Mouse (Mus musculus): ENCODE data around the gene Vcl. TPM values are rescaled to one million over a fixed set of nuclear protein-coding genes. Genes with fewer than 3 reads are reported as not detected.
A peak's percentile ranks its signal among the peaks of the same experiment; 100 is the strongest.

Vcl gene
- total RNA-seq, 2 experiments from 2014 or later = 95.8 to 119 TPM

- DNase-seq = peak; percentile 33
- intact Hi-C loops (cut with DNase I; ENCODE audit: low total_unique reads) = loop anchor here (10.0 kb wide), 1 partner anchor 188 kb away; no protein-coding TSS in a partner anchor
These were observed 64.0 kb downstream of the Vcl start for GRCm38 (mm10) chr14:20993067-20993691.

DNA sequence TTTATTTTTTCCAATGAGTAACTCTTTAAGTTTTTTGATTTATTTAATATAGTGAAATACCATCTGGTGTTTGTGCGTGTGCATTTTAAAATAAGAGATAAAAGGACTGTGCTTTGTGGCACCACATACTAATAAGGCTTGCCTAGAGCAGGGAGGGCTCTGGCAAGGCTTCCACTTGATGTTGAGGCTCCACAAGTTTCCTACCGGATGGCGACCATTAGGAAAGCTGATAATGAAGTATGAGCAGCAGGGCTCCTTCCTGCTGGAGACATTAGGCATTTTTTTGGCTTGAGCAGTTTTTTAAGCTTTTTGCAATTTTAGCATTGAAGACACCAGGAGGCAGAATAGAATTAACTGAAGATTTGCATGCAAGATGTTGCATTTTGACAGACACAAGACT lies 65.3 kb downstream of the Vcl start:
- no peak for DNase-seq
- intact Hi-C loops (cut with DNase I; ENCODE audit: low total_unique reads) = loop anchor here (10.0 kb wide), 1 partner anchor 190 kb away; no protein-coding TSS in a partner anchor

DNA sequence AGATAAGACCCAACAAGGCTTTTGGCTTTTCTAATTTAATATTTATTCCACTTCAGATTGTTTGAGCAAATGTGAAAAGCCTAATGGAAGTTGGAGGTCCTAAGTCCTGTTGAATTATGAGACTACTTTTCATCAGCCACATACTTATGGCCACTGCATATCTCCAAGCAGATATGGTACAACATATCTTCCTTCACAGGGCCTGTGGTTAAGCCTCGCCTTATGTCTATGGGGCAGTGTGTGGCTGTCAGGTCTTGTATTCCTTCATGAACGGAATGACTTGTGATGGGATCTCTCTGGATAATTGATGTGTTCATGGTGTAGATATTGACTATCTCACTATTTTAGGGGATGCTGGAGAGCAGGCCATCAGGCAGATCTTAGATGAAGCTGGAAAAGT lies 66.3 kb downstream of the Vcl start:
- no peak for DNase-seq
- intact Hi-C loops (cut with DNase I; ENCODE audit: low total_unique reads) = loop anchor here (10.0 kb wide), 1 partner anchor 191 kb away; no protein-coding TSS in a partner anchor

GRCm38 (mm10) chr14:20996361-20996760 lies 67.2 kb downstream of the Vcl start:
- DNase-seq = no peak
- intact Hi-C loops (cut with DNase I; ENCODE audit: low total_unique reads) = loop anchor here (10.0 kb wide), 1 partner anchor 192 kb away; no protein-coding TSS in a partner anchor

DNA sequence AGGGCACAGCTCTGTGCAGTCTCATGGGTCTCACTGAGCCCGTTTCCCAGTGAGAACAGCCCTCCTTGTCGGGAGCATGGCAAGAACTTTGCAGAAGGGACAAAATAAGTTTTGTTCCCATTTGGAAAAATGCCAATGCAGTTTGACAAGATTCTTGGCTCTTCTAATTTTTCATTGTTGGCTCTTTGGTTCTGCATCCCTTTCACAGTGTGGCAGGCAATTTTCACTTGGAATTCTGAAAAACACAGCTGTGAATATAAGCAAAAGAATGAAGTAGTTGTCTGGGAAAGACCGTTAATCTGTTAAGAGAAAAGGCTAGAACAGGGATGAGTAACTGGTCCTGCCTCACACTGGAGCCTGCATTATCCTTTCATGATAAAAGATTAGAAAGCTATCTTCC lies 68.3 kb downstream of the Vcl start:
- intact Hi-C loops (cut with DNase I; ENCODE audit: low total_unique reads) = loop anchor here (10.0 kb wide), 1 partner anchor 193 kb away; no protein-coding TSS in a partner anchor
- DNase-seq = no peak

DNA sequence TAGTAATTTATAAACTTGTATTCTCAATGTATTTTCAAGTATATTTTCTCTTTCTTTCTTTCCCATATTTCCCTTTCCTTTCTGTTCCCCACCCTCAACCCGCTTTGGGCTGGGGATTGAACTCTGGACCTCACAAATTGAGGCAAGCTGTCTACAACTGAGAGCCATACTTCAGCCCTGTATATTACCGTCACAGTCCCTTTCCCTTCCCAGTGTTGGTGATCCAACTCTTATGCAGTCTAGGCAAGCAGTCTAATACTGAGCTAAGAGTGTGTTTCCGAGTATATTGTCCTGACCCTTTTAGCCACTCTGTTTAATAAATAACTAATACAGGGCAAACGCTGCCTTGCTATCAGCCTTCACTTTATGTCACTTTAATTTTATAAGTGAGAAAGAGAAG lies 70.4 kb downstream of the Vcl start:
- intact Hi-C loops (cut with DNase I; ENCODE audit: low total_unique reads) = loop anchor here (10.0 kb wide), 1 partner anchor 195 kb away; no protein-coding TSS in a partner anchor
- DNase-seq = no peak

DNA sequence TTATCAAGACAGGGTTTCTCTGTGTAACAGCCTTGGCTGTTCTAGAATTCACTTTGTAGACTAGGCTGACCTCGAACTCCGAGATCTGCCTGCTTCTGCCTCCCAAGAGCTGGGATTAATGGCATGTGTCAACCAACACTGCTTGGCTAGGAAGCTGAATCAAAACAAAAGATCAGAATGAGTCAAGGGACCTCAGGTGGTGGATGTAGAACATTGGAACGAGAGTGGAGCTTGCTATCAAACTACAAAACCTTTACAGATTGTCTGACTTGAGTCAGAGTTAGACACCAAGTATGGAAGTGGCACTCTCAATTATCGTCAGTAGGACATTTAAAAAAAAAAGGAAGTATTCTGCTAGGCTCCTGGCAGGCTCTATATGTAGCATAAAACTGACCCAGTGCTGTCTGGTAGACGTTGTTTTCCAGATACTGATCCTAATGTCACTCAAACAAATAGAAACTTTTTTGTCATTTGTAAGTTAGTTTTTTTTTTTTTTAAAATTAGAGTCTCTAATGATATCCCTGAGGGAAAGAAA lies 84.7 kb downstream of the Vcl start:
- DNase-seq = no peak
- intact Hi-C loops (cut with DNase I; ENCODE audit: low total_unique reads) = no loop called here

- intact Hi-C loops (cut with DNase I; ENCODE audit: low total_unique reads) = no loop called here
- no peak for DNase-seq
These were observed 88.7 kb downstream of the Vcl start for GRCm38 (mm10) chr14:21017871-21018270.

DNA sequence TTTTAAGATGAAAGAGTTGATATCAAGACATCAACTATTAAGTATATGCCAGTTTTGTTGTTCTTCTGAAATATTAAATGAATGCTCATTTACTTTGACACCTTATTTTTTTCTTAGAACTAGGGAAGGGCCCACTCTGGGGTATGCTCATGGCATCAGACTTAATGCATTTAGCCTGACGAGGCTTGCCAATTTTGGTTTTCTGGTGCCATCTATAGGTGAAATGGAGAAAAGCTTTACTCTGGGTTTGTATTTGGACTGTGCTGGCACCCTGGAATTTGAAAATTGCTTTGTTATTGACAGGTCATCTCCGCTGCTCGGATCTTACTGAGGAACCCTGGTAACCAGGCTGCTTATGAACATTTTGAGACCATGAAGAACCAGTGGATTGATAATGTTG lies 89.8 kb downstream of the Vcl start:
- intact Hi-C loops (cut with DNase I; ENCODE audit: low total_unique reads) = no loop called here
- DNase-seq = no peak

DNA sequence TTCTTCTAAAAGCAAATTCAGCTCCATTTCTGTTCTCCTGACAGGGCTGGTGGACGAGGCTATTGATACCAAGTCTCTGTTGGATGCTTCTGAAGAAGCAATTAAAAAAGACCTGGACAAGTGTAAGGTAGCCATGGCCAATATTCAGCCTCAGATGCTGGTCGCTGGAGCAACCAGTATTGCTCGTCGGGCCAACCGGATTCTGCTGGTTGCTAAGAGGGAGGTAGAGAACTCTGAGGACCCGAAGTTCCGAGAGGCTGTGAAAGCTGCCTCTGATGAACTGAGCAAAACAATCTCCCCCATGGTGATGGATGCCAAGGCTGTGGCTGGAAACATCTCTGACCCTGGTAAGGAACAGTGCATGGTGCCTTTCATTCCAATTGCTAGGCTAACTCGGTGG lies 91.2 kb downstream of the Vcl start:
- intact Hi-C loops (cut with DNase I; ENCODE audit: low total_unique reads) = loop anchor here (10.0 kb wide), 1 partner anchor 94 kb away; no protein-coding TSS in a partner anchor
- no peak for DNase-seq

- DNase-seq = no peak
These were observed 98.3 kb downstream of the Vcl start for GRCm38 (mm10) chr14:21027542-21027941.

GRCm38 (mm10) chr14:21029025-21029659 lies 99.9 kb downstream of the Vcl start:
- DNase-seq = no peak
- intact Hi-C loops (cut with DNase I; ENCODE audit: low total_unique reads) = loop anchor here (10.0 kb wide), 1 partner anchor 86 kb away; no protein-coding TSS in a partner anchor

More at GRCm38 (mm10) chr14:21027542-21027941, 98.3 kb downstream of the Vcl start:
- intact Hi-C loops (cut with DNase I; ENCODE audit: low total_unique reads) = loop anchor here (10.0 kb wide), 1 partner anchor 87 kb away; no protein-coding TSS in a partner anchor

DNA sequence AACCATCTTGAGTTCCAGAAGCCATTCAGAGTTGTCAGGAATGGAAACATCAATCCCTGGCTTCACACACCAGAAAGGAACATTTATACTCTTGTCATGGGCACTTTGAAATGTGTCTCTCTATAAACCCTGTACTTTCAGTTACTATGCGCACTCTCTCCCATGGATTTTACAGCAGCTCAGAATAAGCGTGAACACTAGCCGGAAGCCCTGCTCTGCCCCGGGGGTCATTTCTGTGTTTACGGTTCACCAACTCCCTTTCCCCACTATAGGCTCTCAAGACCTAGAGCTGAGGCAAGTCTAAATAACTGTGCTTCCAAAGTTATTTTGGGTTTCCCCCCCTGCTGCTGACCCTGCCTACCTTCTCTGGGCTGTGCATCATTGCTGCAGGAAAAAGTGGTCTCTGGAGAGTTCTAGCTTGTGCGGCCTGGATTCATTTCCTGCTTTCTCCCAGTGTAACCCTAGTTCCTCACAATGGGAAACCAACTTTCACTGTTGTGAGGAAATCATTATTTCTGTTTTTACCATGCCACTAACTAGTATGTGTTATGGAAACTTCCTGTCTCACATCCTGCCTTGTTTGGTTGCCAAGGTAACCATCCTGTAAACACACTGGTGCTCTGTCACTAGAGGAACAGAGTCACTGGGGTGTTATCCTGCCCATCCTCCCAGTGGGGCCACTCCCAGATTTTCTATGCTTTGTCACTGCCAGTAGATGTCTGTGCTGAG lies 102.7 kb downstream of the Vcl start:
- peak; percentile 50 for DNase-seq
- intact Hi-C loops (cut with DNase I; ENCODE audit: low total_unique reads) = no loop called here

- intact Hi-C loops (cut with DNase I; ENCODE audit: low total_unique reads) = no loop called here
These were observed 105.1 kb downstream of the Vcl start for GRCm38 (mm10) chr14:21034271-21034670.

GRCm38 (mm10) chr14:21034791-21035190 lies 105.6 kb downstream of the Vcl start:
- no peak for DNase-seq
- intact Hi-C loops (cut with DNase I; ENCODE audit: low total_unique reads) = no loop called here

More at GRCm38 (mm10) chr14:21034271-21034670, 105.1 kb downstream of the Vcl start:
- DNase-seq = no peak

- intact Hi-C loops (cut with DNase I; ENCODE audit: low total_unique reads) = no loop called here
These were observed 109.9 kb downstream of the Vcl start for GRCm38 (mm10) chr14:21039077-21039476.

DNA sequence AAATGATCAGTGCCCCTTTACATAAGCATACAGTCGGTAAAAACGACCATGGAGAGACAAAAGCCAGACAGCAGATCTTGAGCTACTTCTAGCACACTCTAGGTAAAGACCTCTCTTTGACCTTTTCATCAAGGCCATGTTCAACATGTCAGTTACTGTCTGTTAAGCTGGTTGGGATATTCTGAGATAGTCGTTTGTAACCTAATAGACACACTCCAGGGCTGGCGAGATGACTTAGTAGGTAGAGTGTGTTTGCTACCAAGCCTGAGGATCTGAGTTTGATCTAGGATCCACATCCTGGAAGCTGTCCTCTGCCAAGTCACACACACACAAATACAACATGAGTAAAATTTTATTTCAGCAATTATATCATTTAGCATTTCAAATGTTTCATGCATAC lies 110.4 kb downstream of the Vcl start:
- intact Hi-C loops (cut with DNase I; ENCODE audit: low total_unique reads) = no loop called here
- no peak for DNase-seq

More at GRCm38 (mm10) chr14:21039077-21039476, 109.9 kb downstream of the Vcl start:
- DNase-seq = no peak

DNA sequence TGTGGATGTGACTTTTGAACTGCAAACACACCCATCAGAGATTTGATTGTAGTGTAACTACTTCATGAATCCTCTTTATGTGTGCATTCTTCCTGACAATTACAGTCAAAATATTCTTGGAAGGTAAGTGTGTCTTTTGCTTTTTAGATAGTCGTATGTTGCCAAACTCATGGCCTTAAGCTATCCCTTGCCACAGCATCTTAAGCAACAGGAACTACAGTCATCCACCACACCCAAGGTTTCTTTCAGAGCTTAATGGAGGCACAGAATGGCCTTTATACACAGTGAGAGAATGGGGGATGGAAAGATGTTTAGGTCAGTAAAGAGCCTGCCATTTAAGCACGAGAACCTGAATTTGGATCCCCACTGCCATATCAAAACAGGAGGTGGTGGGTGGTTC lies 118.6 kb downstream of the Vcl start:
- no peak for DNase-seq
- intact Hi-C loops (cut with DNase I; ENCODE audit: low total_unique reads) = no loop called here

GRCm38 (mm10) chr14:21048879-21049278 lies 119.7 kb downstream of the Vcl start:
- DNase-seq = peak; percentile 36
- intact Hi-C loops (cut with DNase I; ENCODE audit: low total_unique reads) = no loop called here

- peak; percentile 15 for DNase-seq
- intact Hi-C loops (cut with DNase I; ENCODE audit: low total_unique reads) = no loop called here
These were observed 121.5 kb downstream of the Vcl start for GRCm38 (mm10) chr14:21050734-21051133.

Data from gastrocnemius, postnatal 14 days (tissue).